Mouse (Mus musculus): ENCODE results near the gene Nmnat3. TPM values are rescaled to one million over a fixed set of nuclear protein-coding genes. Genes with fewer than 3 reads are reported as not detected.
A peak's percentile ranks its signal among the peaks of the same experiment; 100 is the strongest.

Gene Nmnat3
- polyA plus RNA-seq, 1 experiment from 2014 or later = 1.7 TPM

- no peak overlapping the region for H3K9ac ChIP-seq
- ATAC-seq (ENCODE audit: low FRiP score) = no peak
- 82% methylated on average over 3 of the region's 3 CpGs for WGBS
- no peak overlapping the region for H3K4me3 ChIP-seq (replicated peaks; ENCODE audit: low read length)
- H3K4me1 ChIP-seq (replicated peaks; ENCODE audit: control insufficient read depth, insufficient read depth, low read length) = no peaks in the 10 kb centered on the region
- peaks cover 6% of the 10 kb centered on the region; the same call in 1 of the 2 replicates for H3K9me3 ChIP-seq (ENCODE audit: control insufficient read depth, low read length)
- no peak overlapping the region for H3K4me2 ChIP-seq (replicated peaks)
- H3K27ac ChIP-seq = no peak overlapping the region
- H3K27me3 ChIP-seq (ENCODE audit: control insufficient read depth, insufficient read depth, low read length) = no peaks in the 10 kb centered on the region
- no peak for DNase-seq (ENCODE audit: low spot score)
- H3K36me3 ChIP-seq (replicated peaks; ENCODE audit: control insufficient read depth, insufficient read depth) = no peaks in the 10 kb centered on the region
These were observed 33.5 kb downstream of the Nmnat3 start for GRCm38 (mm10) chr9:98320785-98321184.

DNA sequence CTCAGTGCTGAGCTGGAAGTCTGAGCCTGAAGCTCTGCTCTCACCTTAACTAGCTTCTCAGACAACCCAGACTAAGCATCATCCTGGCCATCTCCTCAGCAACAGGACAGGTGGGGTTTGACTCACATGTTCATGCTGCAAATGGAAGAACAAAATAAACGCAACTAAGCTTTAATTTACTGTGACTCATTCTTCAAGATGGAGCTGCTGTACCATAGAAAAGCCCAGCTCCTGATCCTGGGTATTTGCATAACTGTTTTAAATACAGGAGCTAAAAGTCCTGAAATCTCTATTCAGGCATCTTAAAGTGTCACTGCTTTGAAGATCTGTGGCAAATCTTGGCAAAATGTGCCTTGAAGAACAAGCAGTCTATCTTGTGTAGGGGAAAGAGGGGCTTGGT lies 38.9 kb downstream of the Nmnat3 start:
- peaks cover 6% of the 10 kb centered on the region; the same call in 1 of the 2 replicates for H3K9me3 ChIP-seq (ENCODE audit: control insufficient read depth, low read length)
- 83% methylated on average over 1 of the region's 1 CpGs for WGBS
- H3K9ac ChIP-seq = no peak overlapping the region
- no peaks in the 10 kb centered on the region for H3K36me3 ChIP-seq (replicated peaks; ENCODE audit: control insufficient read depth, insufficient read depth)
- H3K4me3 ChIP-seq (replicated peaks; ENCODE audit: low read length) = no peak overlapping the region
- no peaks in the 10 kb centered on the region for H3K4me1 ChIP-seq (replicated peaks; ENCODE audit: control insufficient read depth, insufficient read depth, low read length)
- H3K4me2 ChIP-seq (replicated peaks) = no peak overlapping the region
- DNase-seq (ENCODE audit: low spot score) (no peak), ATAC-seq (ENCODE audit: low FRiP score) (no peak)
- H3K27ac ChIP-seq = no peak overlapping the region
- no peaks in the 10 kb centered on the region for H3K27me3 ChIP-seq (ENCODE audit: control insufficient read depth, insufficient read depth, low read length)

GRCm38 (mm10) chr9:98328415-98329176 lies 41.4 kb downstream of the Nmnat3 start:
- WGBS = 76% methylated on average over 10 of the region's 10 CpGs
- Histone ChIP-seq H3K4me3 (replicated peaks; ENCODE audit: low read length) (no peak overlapping the region), H3K9me3 (ENCODE audit: control insufficient read depth, low read length) (no peaks in the 10 kb centered on the region), H3K36me3 (replicated peaks; ENCODE audit: control insufficient read depth, insufficient read depth) (no peaks in the 10 kb centered on the region), H3K4me1 (replicated peaks; ENCODE audit: control insufficient read depth, insufficient read depth, low read length) (no peaks in the 10 kb centered on the region), H3K27me3 (ENCODE audit: control insufficient read depth, insufficient read depth, low read length) (no peaks in the 10 kb centered on the region), H3K9ac (no peak overlapping the region), H3K27ac (no peak overlapping the region), H3K4me2 (replicated peaks) (no peak overlapping the region)
- ATAC-seq (ENCODE audit: low FRiP score) (no peak), DNase-seq (ENCODE audit: low spot score) (no peak)

GRCm38 (mm10) chr9:98329274-98330105 lies 42.3 kb downstream of the Nmnat3 start:
- no peaks in the 10 kb centered on the region for H3K27me3 ChIP-seq (ENCODE audit: control insufficient read depth, insufficient read depth, low read length)
- H3K4me3 ChIP-seq (replicated peaks; ENCODE audit: low read length) = no peak overlapping the region
- DNase-seq (ENCODE audit: low spot score) (peak; percentile 40), ATAC-seq (ENCODE audit: low FRiP score) (peak; percentile 43; the same call in 1 of the 2 replicates)
- no peaks in the 10 kb centered on the region for H3K36me3 ChIP-seq (replicated peaks; ENCODE audit: control insufficient read depth, insufficient read depth)
- no peak overlapping the region for H3K9ac ChIP-seq
- no peak overlapping the region for H3K27ac ChIP-seq
- H3K4me1 ChIP-seq (replicated peaks; ENCODE audit: control insufficient read depth, insufficient read depth, low read length) = no peaks in the 10 kb centered on the region
- H3K4me2 ChIP-seq (replicated peaks) = no peak overlapping the region
- WGBS = 36% methylated on average over 20 of the region's 20 CpGs
- H3K9me3 ChIP-seq (ENCODE audit: control insufficient read depth, low read length) = no peaks in the 10 kb centered on the region

GRCm38 (mm10) chr9:98333219-98333754 lies 46.1 kb downstream of the Nmnat3 start:
- Histone ChIP-seq H3K27me3 (ENCODE audit: control insufficient read depth, insufficient read depth, low read length) (no peaks in the 10 kb centered on the region), H3K9me3 (ENCODE audit: control insufficient read depth, low read length) (no peaks in the 10 kb centered on the region), H3K4me3 (replicated peaks; ENCODE audit: low read length) (no peak overlapping the region), H3K4me1 (replicated peaks; ENCODE audit: control insufficient read depth, insufficient read depth, low read length) (no peaks in the 10 kb centered on the region), H3K9ac (no peak overlapping the region), H3K4me2 (replicated peaks) (no peak overlapping the region), H3K36me3 (replicated peaks; ENCODE audit: control insufficient read depth, insufficient read depth) (no peaks in the 10 kb centered on the region), H3K27ac (no peak overlapping the region)
- ATAC-seq (ENCODE audit: low FRiP score) (no peak), DNase-seq (ENCODE audit: low spot score) (no peak)
- 82% methylated on average over 3 of the region's 3 CpGs for WGBS

DNA sequence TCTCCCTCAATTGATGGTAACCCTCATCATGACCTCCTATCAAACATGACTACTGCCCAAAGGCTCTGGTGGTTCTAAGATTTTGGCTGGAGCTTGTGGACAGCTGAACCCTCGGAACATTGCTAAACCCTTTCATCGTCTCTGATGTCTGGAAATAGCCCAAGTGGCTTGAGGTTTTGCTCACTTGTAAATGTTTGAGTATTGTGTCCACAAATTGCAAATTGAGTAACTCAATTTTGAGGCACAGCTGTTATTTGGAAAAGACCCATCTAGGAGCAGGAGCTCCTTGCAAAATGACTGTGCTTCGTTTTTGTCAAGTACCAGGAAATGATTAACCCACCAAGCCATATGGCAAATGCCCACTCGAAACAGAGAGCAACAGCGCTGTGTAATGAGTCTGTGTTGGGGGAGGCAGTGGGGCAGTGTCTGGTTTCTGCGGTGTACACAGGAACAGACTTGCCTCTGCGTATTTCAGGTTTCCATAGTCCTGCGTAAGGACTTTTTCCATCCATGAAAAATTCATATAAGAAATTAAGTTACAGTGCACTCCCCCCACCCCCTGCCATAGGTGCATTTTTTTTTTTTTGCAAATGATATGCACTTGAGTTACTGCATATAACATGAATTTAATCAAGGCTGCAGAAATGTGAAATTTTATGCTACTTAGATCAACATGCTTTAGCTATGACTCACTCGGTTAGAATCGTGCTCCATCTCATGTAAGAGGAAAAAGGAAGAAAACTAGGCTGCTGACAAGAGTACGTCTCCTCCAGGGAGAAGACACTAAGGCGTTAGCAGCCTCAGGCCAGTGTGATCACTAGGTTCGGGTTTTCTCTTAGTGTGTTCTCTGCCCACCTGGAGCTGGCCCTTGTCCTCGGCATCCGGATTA lies 50.9 kb downstream of the Nmnat3 start:
- no peaks in the 10 kb centered on the region for H3K4me1 ChIP-seq (replicated peaks; ENCODE audit: control insufficient read depth, insufficient read depth, low read length)
- WGBS = 75% methylated on average over 15 of the region's 15 CpGs
- DNase-seq (ENCODE audit: low spot score) = no peak
- H3K9me3 ChIP-seq (ENCODE audit: control insufficient read depth, low read length) = no peaks in the 10 kb centered on the region
- H3K9ac ChIP-seq = no peak overlapping the region
- no peaks in the 10 kb centered on the region for H3K27me3 ChIP-seq (ENCODE audit: control insufficient read depth, insufficient read depth, low read length)
- no peak for ATAC-seq (ENCODE audit: low FRiP score)
- no peaks in the 10 kb centered on the region for H3K36me3 ChIP-seq (replicated peaks; ENCODE audit: control insufficient read depth, insufficient read depth)
- no peak overlapping the region for H3K4me2 ChIP-seq (replicated peaks)
- no peak overlapping the region for H3K27ac ChIP-seq
- no peak overlapping the region for H3K4me3 ChIP-seq (replicated peaks; ENCODE audit: low read length)

- no peaks in the 10 kb centered on the region for H3K9me3 ChIP-seq (ENCODE audit: control insufficient read depth, low read length)
- no peak overlapping the region for H3K4me3 ChIP-seq (replicated peaks; ENCODE audit: low read length)
- H3K27ac ChIP-seq = no peak overlapping the region
- H3K27me3 ChIP-seq (ENCODE audit: control insufficient read depth, insufficient read depth, low read length) = no peaks in the 10 kb centered on the region
- DNase-seq (ENCODE audit: low spot score) (no peak), ATAC-seq (ENCODE audit: low FRiP score) (no peak)
- WGBS = 72% methylated on average over 4 of the region's 4 CpGs
- H3K9ac ChIP-seq = no peak overlapping the region
- H3K4me2 ChIP-seq (replicated peaks) = no peak overlapping the region
- no peaks in the 10 kb centered on the region for H3K4me1 ChIP-seq (replicated peaks; ENCODE audit: control insufficient read depth, insufficient read depth, low read length)
- no peaks in the 10 kb centered on the region for H3K36me3 ChIP-seq (replicated peaks; ENCODE audit: control insufficient read depth, insufficient read depth)
These were observed 52.7 kb downstream of the Nmnat3 start for GRCm38 (mm10) chr9:98339971-98340370.

DNA sequence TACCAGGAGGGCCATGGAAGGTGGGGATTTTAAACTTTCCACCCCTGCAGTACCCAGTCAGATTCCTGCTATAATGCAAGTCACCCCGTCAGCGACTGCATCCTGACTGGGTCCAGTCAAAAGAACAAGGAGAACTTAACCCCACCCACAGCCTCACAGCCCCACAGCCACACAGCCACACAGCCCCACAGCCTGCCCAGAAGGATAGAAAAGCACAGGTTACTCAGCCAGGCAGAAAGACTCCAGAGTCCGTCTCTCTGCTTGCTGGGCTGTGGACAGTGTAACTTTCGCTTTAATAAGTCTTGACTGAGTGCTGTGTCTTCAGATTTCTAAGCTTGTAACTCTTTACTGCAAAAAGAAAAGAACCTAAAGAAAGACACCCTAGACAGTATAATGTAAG lies 53.2 kb downstream of the Nmnat3 start:
- H3K9ac ChIP-seq = no peak overlapping the region
- H3K4me2 ChIP-seq (replicated peaks) = no peak overlapping the region
- H3K36me3 ChIP-seq (replicated peaks; ENCODE audit: control insufficient read depth, insufficient read depth) = no peaks in the 10 kb centered on the region
- ATAC-seq (ENCODE audit: low FRiP score) (no peak), DNase-seq (ENCODE audit: low spot score) (no peak)
- H3K9me3 ChIP-seq (ENCODE audit: control insufficient read depth, low read length) = no peaks in the 10 kb centered on the region
- no peak overlapping the region for H3K4me3 ChIP-seq (replicated peaks; ENCODE audit: low read length)
- 71% methylated on average over 4 of the region's 4 CpGs for WGBS
- no peaks in the 10 kb centered on the region for H3K27me3 ChIP-seq (ENCODE audit: control insufficient read depth, insufficient read depth, low read length)
- H3K27ac ChIP-seq = no peak overlapping the region
- H3K4me1 ChIP-seq (replicated peaks; ENCODE audit: control insufficient read depth, insufficient read depth, low read length) = no peaks in the 10 kb centered on the region

Measured in hindbrain, embryonic 14.5 days (tissue).